Mouse (Mus musculus) kidney, adult 2 months (tissue): Measurements from ENCODE around the gene Saxo1.

Source experiments
- CTCF ChIP-seq: fragments of 200-500 bp; conservative IDR thresholded peaks from 2 replicates; pipeline ENCODE4 v1.5.1; 2011; ENCODE audit warnings: low read depth, mild to moderate bottlenecking, control low read depth, low read length, moderate library complexity, mixed read lengths; ENCODE audit not compliant: insufficient read depth, insufficient read length
- POLR2A ChIP-seq: fragments of 200-500 bp; IDR thresholded peaks from one replicate; pipeline ENCODE4 v1.6.1; 2011; ENCODE audit warnings: low read depth, low read length, control low read depth

DNA sequence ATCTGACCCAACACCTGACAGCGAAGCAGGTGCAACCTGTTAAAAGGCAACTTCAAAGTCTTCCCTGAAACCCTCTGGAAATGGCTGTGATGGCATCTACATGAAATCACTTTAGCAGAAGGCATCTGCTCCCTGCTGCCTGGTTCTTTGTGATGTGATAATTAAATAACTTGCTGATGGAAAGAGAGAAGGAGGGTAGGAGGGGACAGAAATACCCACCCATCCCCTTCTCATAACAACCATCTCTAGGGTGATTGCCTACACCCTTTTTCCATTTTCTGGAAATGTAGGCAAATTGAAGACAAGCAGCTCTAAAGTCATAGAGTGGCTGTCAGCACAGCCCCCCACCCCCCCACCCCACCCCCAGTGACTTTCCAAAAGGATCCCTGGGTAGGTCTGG lies 33.6 kb downstream of the Saxo1 start:
- TF ChIP-seq CTCF = no peak
- TF ChIP-seq POLR2A = no peak
